Mouse (Mus musculus): Measurements from ENCODE around the gene Olfr331.
A peak's percentile ranks its signal among the peaks of the same experiment; 100 is the strongest.
"Not testable (repeated sequence)": the region's sequence is repeated elsewhere in the genome, so short reads cannot be mapped to it uniquely, and the experiment has no call there.

Olfr331 gene

DNA sequence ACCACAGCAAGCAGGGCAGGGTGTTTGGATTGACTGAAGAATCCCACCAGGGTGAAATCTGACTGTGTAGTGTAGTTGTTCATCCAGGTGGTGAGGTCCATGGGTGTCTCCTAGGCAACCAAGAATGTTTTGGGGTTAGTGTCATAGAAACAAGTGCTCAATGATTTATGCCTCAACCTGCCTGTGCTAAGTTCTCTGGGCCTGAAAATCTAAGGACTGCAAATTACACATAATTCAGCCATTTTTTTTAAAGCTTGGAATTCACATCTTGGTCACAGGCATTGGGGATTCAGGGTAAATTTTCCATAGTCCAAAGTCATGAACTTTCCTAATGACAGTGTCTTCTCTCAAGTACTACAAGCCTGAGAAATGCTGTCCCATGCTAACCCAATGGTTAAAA lies at the start of gene Olfr331:
Gene Olfr331 (minus strand): TSS at position 101 of the 400 bp plus-strand sequence.
- not testable (repeated sequence) for DNase-seq (ENCODE audit: low spot score in 2 of 2)

- no peak for DNase-seq (ENCODE audit: low spot score in 2 of 2)
These were observed 44.0 kb upstream of the Olfr331 start, which contains the start of gene Olfr329-ps for GRCm38 (mm10) chr11:58546322-58546721. TSS of gene Olfr329-ps (minus strand) at chr11:58546422.

DNA sequence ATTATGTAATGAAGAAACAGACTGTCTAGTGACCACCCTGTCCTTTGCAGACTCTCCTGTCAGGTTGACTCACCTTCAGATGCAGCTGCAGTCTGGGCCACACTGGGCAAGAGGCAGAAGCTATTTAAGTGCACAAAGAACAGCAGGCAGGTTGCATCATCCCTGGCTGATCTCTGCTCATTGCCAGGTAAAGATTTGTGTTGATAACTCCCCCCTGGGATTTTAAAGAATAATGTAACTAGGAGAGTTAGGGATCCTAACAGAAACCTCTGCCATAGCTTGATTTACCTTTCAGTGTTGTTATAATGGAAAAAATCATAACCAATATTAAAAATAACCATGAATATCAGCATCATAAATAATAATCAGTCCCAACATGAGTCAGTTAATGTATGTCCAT lies 32.4 kb upstream of the Olfr331 start, which contains the start of gene Olfr330:
Gene Olfr330 (minus strand): TSS at position 101 of the 400 bp plus-strand sequence.
- DNase-seq (ENCODE audit: low spot score in 2 of 2), result not testable (repeated sequence)

- DNase-seq (ENCODE audit: low spot score in 2 of 2), result peak; percentile 6 to 8
These were observed 17.4 kb upstream of the Olfr331 start for GRCm38 (mm10) chr11:58519756-58520155.

- peak; percentile 47 to 71 for DNase-seq (ENCODE audit: low spot score in 2 of 2)
These were observed 16.5 kb upstream of the Olfr331 start for GRCm38 (mm10) chr11:58518916-58519315.

DNA sequence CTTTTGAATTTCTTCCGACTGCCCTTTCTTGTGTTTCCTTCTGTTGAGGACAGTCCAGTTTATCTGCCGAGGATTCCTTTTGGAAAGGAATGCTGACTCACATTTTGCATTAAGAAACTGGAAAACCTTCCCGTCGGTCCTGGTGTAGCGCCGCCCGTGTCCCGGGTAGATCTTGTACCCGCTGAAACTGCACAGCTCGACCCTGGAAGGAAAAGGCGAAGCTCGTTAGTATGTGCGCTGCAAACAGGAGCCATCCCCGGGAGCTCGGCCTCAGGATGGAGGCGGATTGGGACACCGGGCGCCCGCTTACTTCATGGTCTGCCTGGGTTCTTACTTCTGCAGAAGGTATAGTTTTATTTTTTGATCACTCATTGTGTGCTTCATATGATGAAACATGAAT lies 6.7 kb upstream of the Olfr331 start:
- DNase-seq (ENCODE audit: low spot score in 2 of 2), result not testable (repeated sequence)

DNA sequence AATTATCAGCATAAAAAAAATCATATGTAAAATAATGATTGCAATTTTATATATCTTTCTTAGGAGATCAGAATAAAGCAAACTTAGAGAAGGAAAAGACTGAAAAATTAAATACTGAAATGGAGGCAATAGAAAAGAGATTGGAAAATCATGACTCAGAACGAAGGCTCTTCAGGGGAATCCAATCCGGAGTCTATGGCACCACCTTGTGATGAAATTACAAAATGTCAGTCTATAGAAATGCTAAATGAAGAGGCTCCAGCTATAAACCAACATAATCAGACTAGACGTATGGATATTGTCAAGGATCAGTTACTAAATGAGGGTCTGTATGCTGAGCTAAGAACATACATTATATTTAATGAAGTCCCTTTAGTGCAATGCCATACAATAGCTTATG lies 3.1 kb downstream of the Olfr331 start:
- no peak for DNase-seq (ENCODE audit: low spot score in 2 of 2)

DNA sequence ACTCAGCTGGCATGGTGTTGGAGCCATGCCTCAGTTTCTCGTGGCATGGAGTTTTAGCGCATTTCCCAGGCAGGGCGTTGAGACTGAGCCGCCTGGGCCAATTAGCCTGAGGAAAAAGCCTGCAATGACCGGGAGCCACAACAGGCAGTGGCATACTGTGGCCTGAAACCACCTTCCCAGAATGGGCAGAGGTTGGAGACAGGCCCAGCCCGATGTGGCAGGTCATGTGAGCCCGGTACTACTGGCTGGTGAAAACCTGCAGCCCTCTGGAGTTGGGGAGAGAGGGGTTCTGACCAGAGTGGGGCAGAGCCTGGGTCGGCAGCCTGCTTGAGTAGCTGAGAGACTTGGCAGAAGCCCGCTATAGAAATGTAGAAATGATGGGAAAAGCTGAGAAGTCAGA lies 3.6 kb downstream of the Olfr331 start:
- DNase-seq (ENCODE audit: low spot score in 2 of 2), result no peak

- no peak for DNase-seq (ENCODE audit: low spot score in 2 of 2)
These were observed 9.9 kb downstream of the Olfr331 start, which contains the start of gene Olfr332 for GRCm38 (mm10) chr11:58492455-58492854. TSS of gene Olfr332 (minus strand) at chr11:58492555.

DNA sequence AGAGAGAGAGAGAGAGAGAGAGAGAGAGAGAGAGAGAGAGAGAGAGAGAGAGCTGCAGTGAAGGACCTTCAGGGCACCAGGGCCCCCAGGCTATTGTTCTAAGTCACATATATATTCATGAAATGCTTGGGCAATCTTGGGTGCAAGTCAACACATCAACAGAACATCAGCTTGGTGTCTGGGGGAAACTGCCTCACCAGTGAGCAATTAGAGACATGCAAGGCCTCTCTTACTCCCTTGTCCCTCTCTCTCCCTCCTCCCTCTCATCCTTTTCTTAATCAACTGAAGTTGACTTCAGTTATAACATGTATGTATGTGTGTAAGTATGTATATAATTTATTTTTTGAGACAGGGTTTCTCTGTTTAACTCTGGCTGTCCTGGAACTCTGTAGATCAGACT lies 40.2 kb downstream of the Olfr331 start, which contains the start of gene Olfr30:
Gene Olfr30 (minus strand): TSS at position 101 of the 400 bp plus-strand sequence.
- DNase-seq (ENCODE audit: low spot score in 2 of 2), result no peak

GRCm38 (mm10) chr11:58453592-58453991 lies 48.8 kb downstream of the Olfr331 start:
- DNase-seq (ENCODE audit: low spot score in 2 of 2), result no peak

DNA sequence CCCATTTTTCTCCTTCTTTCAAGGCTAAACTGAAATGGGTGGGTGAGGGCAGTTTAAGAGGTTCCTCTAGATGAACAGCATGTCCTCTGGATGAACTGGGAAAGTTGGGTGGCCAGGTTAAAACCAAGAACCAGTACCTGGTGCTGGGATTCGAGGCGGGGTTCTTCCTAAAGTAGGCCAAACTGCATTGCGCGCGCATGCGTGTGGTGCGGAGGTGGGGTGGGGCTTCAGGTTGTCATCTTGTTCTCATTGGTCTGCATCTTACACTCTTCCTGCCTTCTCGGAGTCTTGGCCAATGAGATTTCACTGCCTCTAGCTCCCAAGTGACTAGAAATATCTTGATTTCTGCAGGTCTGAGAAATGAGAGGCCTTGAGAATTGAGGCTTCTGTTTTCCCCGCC lies 49.6 kb downstream of the Olfr331 start, which contains the start of gene Lypd9:
Gene Lypd9 (minus strand): TSS at position 165 of the 400 bp plus-strand sequence.
- no peak for DNase-seq (ENCODE audit: low spot score in 2 of 2)
